Mouse (Mus musculus): Measurements from ENCODE around the gene 2900026A02Rik. TPM values are rescaled to one million over a fixed set of nuclear protein-coding genes. Genes with fewer than 3 reads are reported as not detected.

The 2900026A02Rik gene
- total and polyA plus RNA-seq, 3 experiments: not detected

GRCm38 (mm10) chr5:113249263-113249930 is 28.4 kb upstream of the 2900026A02Rik start:
- Histone ChIP-seq H3K36me3 (ENCODE audit: control insufficient read depth in 1 of 2, insufficient read depth in 2 of 2, low read length in 2 of 2) (no peaks in the 10 kb centered on the region), H3K9me3 (replicated peaks; ENCODE audit: insufficient read depth, low read length) (no peaks in the 10 kb centered on the region)
- no peak for TF ChIP-seq ZC3H11A (IDR thresholded peaks at IDR 0.05; ENCODE audit: low read depth, low read length)
- TF ChIP-seq CHD2 (IDR thresholded peaks at IDR 0.05; ENCODE audit: low read length): no peak
- no peak for TF ChIP-seq JUND (IDR thresholded peaks at IDR 0.05; ENCODE audit: low read depth, low read length)
- TF ChIP-seq TAL1 (IDR thresholded peaks at IDR 0.05; ENCODE audit: low read length): no peak
- TF ChIP-seq MAFK (IDR thresholded peaks at IDR 0.05; ENCODE audit: borderline replicate concordance, low read depth, low read length): no peak

GRCm38 (mm10) chr5:113230196-113230595 is 9.2 kb upstream of the 2900026A02Rik start:
- DNase-seq (ENCODE audit: low read depth, low spot score): no peak
- no peak overlapping the region for H3K27ac ChIP-seq (ENCODE audit: control insufficient read depth, low read depth, low read length)
- no peak overlapping the region for H3K9ac ChIP-seq (ENCODE audit: control insufficient read depth, low read depth, low read length, poor library complexity, severe bottlenecking)
- no peaks in the 10 kb centered on the region for H3K79me2 ChIP-seq (ENCODE audit: control insufficient read depth, insufficient read depth, low read length, poor library complexity)
- no peaks in the 10 kb centered on the region for H3K4me1 ChIP-seq (ENCODE audit: control insufficient read depth in 1 of 2, insufficient read depth in 2 of 2, low read length in 2 of 2)
- H3K27me3 ChIP-seq (ENCODE audit: control insufficient read depth in 1 of 2, insufficient read depth in 2 of 2, low read length in 2 of 2): no peaks in the 10 kb centered on the region
- no peaks in the 10 kb centered on the region for H3K36me3 ChIP-seq (ENCODE audit: control insufficient read depth in 1 of 2, insufficient read depth in 2 of 2, low read length in 2 of 2)
- no peak overlapping the region for H3K4me3 ChIP-seq (ENCODE audit: control insufficient read depth in 1 of 2, insufficient read depth in 1 of 2, low read depth in 2 of 2, low read length in 2 of 2)
- H3K9me3 ChIP-seq (replicated peaks; ENCODE audit: insufficient read depth, low read length): no peaks in the 10 kb centered on the region
- TF ChIP-seq JUND (IDR thresholded peaks at IDR 0.05; ENCODE audit: low read depth, low read length) (no peak), ZNF384 (IDR thresholded peaks at IDR 0.05; ENCODE audit: low read depth, low read length) (no peak), HCFC1 (IDR thresholded peaks at IDR 0.05; ENCODE audit: low read depth, low read length) (no peak), SIN3A (IDR thresholded peaks at IDR 0.05; ENCODE audit: low read length) (no peak), RAD21 (IDR thresholded peaks at IDR 0.05; ENCODE audit: low read depth, low read length) (no peak)

More at GRCm38 (mm10) chr5:113249263-113249930, 28.4 kb upstream of the 2900026A02Rik start:
- Histone ChIP-seq H3K4me3 (ENCODE audit: control insufficient read depth in 1 of 2, insufficient read depth in 1 of 2, low read depth in 2 of 2, low read length in 2 of 2) (no peak overlapping the region), H3K27me3 (ENCODE audit: control insufficient read depth in 1 of 2, insufficient read depth in 2 of 2, low read length in 2 of 2) (no peaks in the 10 kb centered on the region), H3K4me1 (ENCODE audit: control insufficient read depth in 1 of 2, insufficient read depth in 2 of 2, low read length in 2 of 2) (no peaks in the 10 kb centered on the region), H3K27ac (ENCODE audit: control insufficient read depth, low read depth, low read length) (no peak overlapping the region), H3K9ac (ENCODE audit: control insufficient read depth, low read depth, low read length, poor library complexity, severe bottlenecking) (no peak overlapping the region), H3K79me2 (ENCODE audit: control insufficient read depth, insufficient read depth, low read length, poor library complexity) (no peaks in the 10 kb centered on the region)
- no peak for DNase-seq (ENCODE audit: low read depth, low spot score)

GRCm38 (mm10) chr5:113226632-113227102 is 5.6 kb upstream of the 2900026A02Rik start, which contains the start of gene Tmem211:
Gene Tmem211 (plus strand): TSS chr5:113226909.
- TF ChIP-seq POLR2AphosphoS2 (IDR thresholded peaks at IDR 0.05; ENCODE audit: low read length) (no peak), MAFK (IDR thresholded peaks at IDR 0.05; ENCODE audit: borderline replicate concordance, low read depth, low read length) (no peak), ZMIZ1 (IDR thresholded peaks at IDR 0.05; ENCODE audit: low read depth, low read length) (no peak), MYC (IDR thresholded peaks at IDR 0.05; ENCODE audit: low read depth, low read length) (no peak), CTCF (IDR thresholded peaks at IDR 0.05 in 2 of 3, conservative IDR thresholded peaks at IDR 0.05 in 1 of 3; ENCODE audit: control insufficient read depth in 1 of 3, insufficient read depth in 1 of 3, low read depth in 2 of 3, low read length in 3 of 3, poor library complexity in 1 of 3, severe bottlenecking in 1 of 3) (peak in 1 of 3 experiments; percentile 9; a peak in 1 of 6 replicates), SIN3A (IDR thresholded peaks at IDR 0.05; ENCODE audit: low read length) (no peak)
- Histone ChIP-seq H3K36me3 (ENCODE audit: control insufficient read depth in 1 of 2, insufficient read depth in 2 of 2, low read length in 2 of 2) (no peaks in the 10 kb centered on the region), H3K4me3 (ENCODE audit: control insufficient read depth in 1 of 2, insufficient read depth in 1 of 2, low read depth in 2 of 2, low read length in 2 of 2) (no peak within 1 kb of the TSS), H3K27ac (ENCODE audit: control insufficient read depth, low read depth, low read length) (no peak within 1 kb of the TSS), H3K27me3 (ENCODE audit: control insufficient read depth in 1 of 2, insufficient read depth in 2 of 2, low read length in 2 of 2) (no peaks in the 10 kb centered on the region), H3K79me2 (ENCODE audit: control insufficient read depth, insufficient read depth, low read length, poor library complexity) (no peaks in the 10 kb centered on the region), H3K4me1 (ENCODE audit: control insufficient read depth in 1 of 2, insufficient read depth in 2 of 2, low read length in 2 of 2) (no peaks in the 10 kb centered on the region), H3K9me3 (replicated peaks; ENCODE audit: insufficient read depth, low read length) (no peaks in the 10 kb centered on the region), H3K9ac (ENCODE audit: control insufficient read depth, low read depth, low read length, poor library complexity, severe bottlenecking) (no peak within 1 kb of the TSS)
- DNase-seq (ENCODE audit: low read depth, low spot score): no peak
